ENCODE assay signal across 16 mouse cellular contexts in the genomic region with DNA sequence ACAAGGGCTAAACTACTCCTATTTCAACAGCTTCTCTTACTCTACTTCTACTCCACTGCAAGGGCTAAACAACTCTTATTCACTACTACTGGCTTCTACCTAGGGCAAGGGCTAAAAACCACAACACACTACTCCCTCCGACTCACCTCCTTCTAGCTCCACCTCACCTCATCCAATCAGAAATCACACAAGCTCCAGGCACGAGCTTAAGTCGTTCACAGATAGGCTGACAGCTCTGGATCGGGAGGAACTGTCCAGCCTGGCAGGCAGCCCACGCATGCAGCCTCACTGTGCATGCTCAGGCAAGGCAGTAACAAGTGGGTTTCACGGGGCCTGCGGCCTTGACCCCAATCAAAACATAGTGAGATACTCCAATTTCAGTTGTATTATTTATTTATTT. TPM values are rescaled to one million over a fixed set of nuclear protein-coding genes. Genes with fewer than 3 reads are reported as not detected.
DNase-seq lines count a peak whose midpoint lies in the region; ATAC-seq and TF ChIP-seq lines count a peak whose summit lies in the region.
"Had no signal": no experiment of that assay in that cellular context is flagged by ENCODE, and none has a peak within 500 bp of the region (broad histone marks: within the 10 kb centered on the region; RNA-seq: fewer than 3 reads in every experiment).

No protein-coding gene starts in this region.

- 10% methylated on average over 7 of the region's 7 CpGs for WGBS in kidney, embryonic 14.5 days
- WGBS in kidney, adult 2 months: 20% methylated on average over 7 of the region's 7 CpGs
- 35% methylated on average over 7 of the region's 7 CpGs for WGBS in limb, embryonic 10.5 days

- no peak overlapping the region for H3K4me3 ChIP-seq in kidney, embryonic 14.5 days (ENCODE audit: low read length)
- no peak overlapping the region for H3K4me3 ChIP-seq in kidney, adult 2 months (ENCODE audit: insufficient read depth, low read depth, low read length)
- no peak overlapping the region for H3K4me3 ChIP-seq in limb, embryonic 10.5 days
- H3K4me3 ChIP-seq: forebrain, embryonic 12.5 days; midbrain, embryonic 12.5 days; neural tube, embryonic 13.5 days had no signal

- ATAC-seq in kidney, embryonic 14.5 days (ENCODE audit: low FRiP score, low TSS enrichment): peak; percentile 87
- ATAC-seq: lung, postnatal 0 days had no signal

- no peaks in the 10 kb centered on the region for H3K9me3 ChIP-seq in kidney, embryonic 14.5 days (ENCODE audit: control insufficient read depth, low read length)
- no peaks in the 10 kb centered on the region for H3K9me3 ChIP-seq in limb, embryonic 10.5 days (replicated peaks)
- H3K9me3 ChIP-seq: forebrain, embryonic 12.5 days; midbrain, embryonic 12.5 days; neural tube, embryonic 13.5 days had no signal

- no peak overlapping the region for H3K27ac ChIP-seq in kidney, embryonic 14.5 days (ENCODE audit: low read depth, low read length)
- H3K27ac ChIP-seq in kidney, adult 2 months (ENCODE audit: insufficient read depth, low read depth, low read length): no peak overlapping the region
- H3K27ac ChIP-seq in limb, embryonic 10.5 days: no peak overlapping the region
- H3K27ac ChIP-seq: forebrain, embryonic 12.5 days; midbrain, embryonic 12.5 days; neural tube, embryonic 13.5 days had no signal

- no peaks in the 10 kb centered on the region for H3K36me3 ChIP-seq in kidney, embryonic 14.5 days (ENCODE audit: control insufficient read depth, insufficient read depth, low read length)
- H3K36me3 ChIP-seq in kidney, adult 2 months (ENCODE audit: control insufficient read depth, insufficient read depth, low read length): no peaks in the 10 kb centered on the region
- H3K36me3 ChIP-seq in limb, embryonic 10.5 days: no peaks in the 10 kb centered on the region
- H3K36me3 ChIP-seq: forebrain, embryonic 12.5 days; midbrain, embryonic 12.5 days; neural tube, embryonic 13.5 days had no signal

- no peak overlapping the region for H3K4me2 ChIP-seq in kidney, embryonic 14.5 days (replicated peaks; ENCODE audit: low read depth, low read length)
- H3K4me2 ChIP-seq: forebrain, embryonic 12.5 days; midbrain, embryonic 12.5 days; neural tube, embryonic 13.5 days had no signal

- no peak for TF ChIP-seq POLR2A in kidney, adult 2 months (IDR thresholded peaks at IDR 0.05; ENCODE audit: low read depth, low read length)
- TF ChIP-seq POLR2A in brain, embryonic 14.5 days (IDR thresholded peaks at IDR 0.05; ENCODE audit: borderline replicate concordance, extremely low read depth, insufficient read depth, insufficient read length, poor library complexity, severe bottlenecking): no peak

- no peaks in the 10 kb centered on the region for H3K27me3 ChIP-seq in kidney, embryonic 14.5 days (ENCODE audit: control insufficient read depth, insufficient read depth, low read length)
- no peaks in the 10 kb centered on the region for H3K27me3 ChIP-seq in kidney, adult 2 months (replicated peaks; ENCODE audit: control insufficient read depth, insufficient read depth, low read length)
- H3K27me3 ChIP-seq in limb, embryonic 10.5 days (ENCODE audit: low read depth, poor library complexity, severe bottlenecking): no peaks in the 10 kb centered on the region
- H3K27me3 ChIP-seq: forebrain, embryonic 12.5 days; midbrain, embryonic 12.5 days; neural tube, embryonic 13.5 days had no signal

- no peak for TF ChIP-seq CTCF in kidney, adult 2 months (conservative IDR thresholded peaks at IDR 0.05; ENCODE audit: insufficient read depth, insufficient read length, low read depth, low read length)
- no peak for TF ChIP-seq CTCF in brain, embryonic 14.5 days (IDR thresholded peaks at IDR 0.05; ENCODE audit: borderline replicate concordance, extremely low read depth, insufficient read depth, insufficient read length)

- H3K4me1 ChIP-seq in kidney, embryonic 14.5 days (ENCODE audit: control insufficient read depth, insufficient read depth, low read length): no peaks in the 10 kb centered on the region
- H3K4me1 ChIP-seq in kidney, adult 2 months (ENCODE audit: control insufficient read depth, insufficient read depth, low read length): no peaks in the 10 kb centered on the region
- H3K4me1 ChIP-seq in limb, embryonic 10.5 days: no peaks in the 10 kb centered on the region
- H3K4me1 ChIP-seq: forebrain, embryonic 12.5 days; midbrain, embryonic 12.5 days; neural tube, embryonic 13.5 days had no signal

- DNase-seq in adrenal gland, postnatal 10 days: peak; percentile 10
- no peak for DNase-seq in adrenal gland, adult 8-10 months
- DNase-seq in kidney, adult 2 months: no peak
- DNase-seq in brain, embryonic 14.5 days (ENCODE audit: low read depth): peak; percentile 7
- DNase-seq in limb, embryonic 10.5 days (ENCODE audit: low spot score): peak; percentile 31
- DNase-seq in urinary bladder, postnatal 25 days (ENCODE audit: low spot score): no peak
- DNase-seq in thymus, postnatal 0 days (ENCODE audit: low spot score): no peak
- DNase-seq: gastrocnemius, postnatal 36 days; thymus, postnatal 25 days had no signal

- no peak overlapping the region for H3K9ac ChIP-seq in kidney, embryonic 14.5 days (ENCODE audit: low read depth, low read length)
- H3K9ac ChIP-seq: forebrain, embryonic 12.5 days; midbrain, embryonic 12.5 days; neural tube, embryonic 13.5 days had no signal

RNA-seq across cellular contexts. Expression of gene Ifi207, which starts 8.3 kb away (rescaled TPM):
- 1 to 10 TPM; 2.2 to 4.5 TPM for total RNA-seq in adrenal gland, postnatal 10 days (2021)
- total RNA-seq in adrenal gland, adult 8-10 months (2022): 1 to 10 TPM; 3.4 to 6.7 (median 4.5) TPM
- polyA plus RNA-seq in kidney, embryonic 14.5 days (2014; fragmentation: Nextera tagmentation; extraction: Ambion mirVana): 0.34 and 1.2 TPM in 2 replicates
- 2.7 and 3.6 TPM in 2 replicates for polyA plus RNA-seq in kidney, adult 2 months (2012; rRNA removed)
- polyA plus RNA-seq in brain, embryonic 14.5 days (2012; rRNA removed): 0.74 and 0.94 TPM in 2 replicates
- polyA plus RNA-seq in limb, embryonic 10.5 days (2016; fragmentation: Nextera tagmentation; extraction: Ambion mirVana): 0.06 and 0.43 TPM in 2 replicates
- polyA plus RNA-seq in thymus, postnatal 0 days (2015; fragmentation: Nextera tagmentation; extraction: Ambion mirVana): 1.5 and 2.1 TPM in 2 replicates
- total RNA-seq: MEL had no signal

RNA-seq across cellular contexts. Expression of gene Ifi204, which starts 33.5 kb away (rescaled TPM):
- total RNA-seq in adrenal gland, postnatal 10 days (2021): 1 to 10 TPM; 2.8 to 4.9 TPM
- 1 to 10 TPM; 4.8 to 6.7 (median 5.6) TPM for total RNA-seq in adrenal gland, adult 8-10 months (2022)
- 0.93 and 1.7 TPM in 2 replicates for polyA plus RNA-seq in kidney, embryonic 14.5 days (2014; fragmentation: Nextera tagmentation; extraction: Ambion mirVana)
- polyA plus RNA-seq in kidney, adult 2 months (2012; rRNA removed): 0.75 and 1.0 TPM in 2 replicates
- 0.28 and 0.63 TPM in 2 replicates for polyA plus RNA-seq in brain, embryonic 14.5 days (2012; rRNA removed)
- 0.31 and 0.63 TPM in 2 replicates for polyA plus RNA-seq in limb, embryonic 10.5 days (2016; fragmentation: Nextera tagmentation; extraction: Ambion mirVana)
- 8.3 and 9.8 TPM in 2 replicates for polyA plus RNA-seq in thymus, postnatal 0 days (2015; fragmentation: Nextera tagmentation; extraction: Ambion mirVana)
- total RNA-seq: MEL had no signal

RNA-seq across cellular contexts. Expression of gene Ifi208, which starts 59.7 kb away (rescaled TPM):
- total RNA-seq in adrenal gland, postnatal 10 days (2021): 1 to 10 TPM in 1 of 2 experiments, under 1 TPM in 1; 0.75 to 1.1 TPM
- total RNA-seq in adrenal gland, adult 8-10 months (2022): 1 to 10 TPM; 1.5 to 3.0 (median 2.3) TPM
- polyA plus RNA-seq in kidney, embryonic 14.5 days (2014; fragmentation: Nextera tagmentation; extraction: Ambion mirVana): 0.07 TPM in 1 of 2 replicates, not detected in the other
- polyA plus RNA-seq in kidney, adult 2 months (2012; rRNA removed): 1.5 and 3.3 TPM in 2 replicates
- not detected in 2 replicates for polyA plus RNA-seq in brain, embryonic 14.5 days (2012; rRNA removed)
- 0.05 TPM in 1 of 2 replicates, not detected in the other for polyA plus RNA-seq in limb, embryonic 10.5 days (2016; fragmentation: Nextera tagmentation; extraction: Ambion mirVana)
- 1.7 TPM in 2 replicates for polyA plus RNA-seq in thymus, postnatal 0 days (2015; fragmentation: Nextera tagmentation; extraction: Ambion mirVana)
- total RNA-seq: left cerebral cortex, adult 18-20 months; MEL had no signal
- polyA plus RNA-seq: forebrain, embryonic 12.5 days had no signal

Comparison
In these comparisons a context has a peak if more than half of its experiments do, and no peak if none do; other contexts are left out.
1. DNase-seq: peak in adrenal gland, postnatal 10 days (single experiment), brain, embryonic 14.5 days (single experiment) and limb, embryonic 10.5 days (single experiment); none in adrenal gland, adult 8-10 months (single experiment), kidney, adult 2 months (single experiment), urinary bladder, postnatal 25 days (single experiment) and thymus, postnatal 0 days (single experiment).